Mouse (Mus musculus) Patski (cell line): ENCODE data around the gene Gm12166. TPM values are rescaled to one million over a fixed set of nuclear protein-coding genes. Genes with fewer than 3 reads are reported as not detected.
A peak's percentile ranks its signal among the peaks of the same experiment; 100 is the strongest.
"Not testable (repeated sequence)": the region's sequence is repeated elsewhere in the genome, so short reads cannot be mapped to it uniquely, and the experiment has no call there.

Source experiments
- ATAC-seq: fragments of 100-300 bp; one replicate; pipeline ENCODE4 v1.8.0; 2021
- CTCF ChIA-PET: fragments of 350-600 bp; sonication (Branson Sonifier 250); formaldehyde crosslinking; loops from one replicate; lab custom pipeline; 2022; ENCODE audit warnings: inconsistent platforms; lab: Charles Lee
- POLR2A ChIA-PET: fragments of 350-600 bp; sonication (Branson Sonifier 250); formaldehyde crosslinking; loops from one replicate; lab custom pipeline; 2022; ENCODE audit warnings: antibody characterized with exemption, inconsistent platforms; lab: Charles Lee
- DNase-seq: peaks from one replicate; pipeline ENCODE4 v3.0.0-alpha.2; 2011; ENCODE audit warnings: low read depth, low spot score
- H3K27me3 ChIP-seq: fragments of 371-371 bp; one replicate; pipeline ENCODE4 v1.5.1; 2021
- CTCF ChIP-seq: fragments of 100-300 bp; IDR thresholded peaks from one replicate; pipeline ENCODE4 v1.5.1; 2021
- in situ Hi-C: fragments of 300-500 bp; cut with MboI; formaldehyde crosslinking; loops from 3 replicates; pipeline ENCODE4 v1.11.1; 2018; ENCODE audit warnings: low pct_unique_long_range_greater_than_20kb, mixed read lengths
- polyA plus RNA-seq: library from polyadenylated mRNA; unstranded; gene quantifications from one replicate; pipeline ENCODE4 v1.2.3, GENCODE M21; 2021

The Gm12166 gene
- 9.3 TPM for polyA plus RNA-seq

DNA sequence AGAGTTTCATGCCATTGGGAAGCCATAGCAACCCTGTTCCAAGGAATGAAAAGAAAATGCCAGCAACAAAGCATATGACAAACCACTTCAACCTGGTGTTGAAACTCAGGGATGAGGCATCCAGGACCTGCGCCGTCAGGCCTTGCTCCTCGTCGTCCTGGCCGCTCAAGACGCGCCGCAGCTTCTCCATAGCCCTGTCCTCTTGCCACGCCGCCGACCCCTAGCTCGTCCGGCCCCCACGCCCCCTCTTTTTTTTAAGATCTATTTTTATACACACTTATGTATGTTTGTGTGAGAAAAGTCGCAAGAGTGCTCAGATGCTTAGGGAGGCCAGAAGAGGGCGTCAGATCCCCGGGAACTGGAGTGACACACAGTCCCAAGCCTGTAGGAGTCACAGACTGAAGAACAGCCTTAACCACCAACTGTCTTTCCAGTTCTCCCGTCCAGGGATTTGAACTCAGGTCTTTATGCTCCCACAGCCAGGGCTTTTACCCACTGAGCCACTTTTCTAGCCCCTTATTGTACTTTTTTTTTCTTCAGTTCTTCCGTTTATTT is at the start of gene Gm12166:
TSS of gene Gm12166 (minus strand) at position 217 of the 555 bp plus-strand sequence.
- DNase-seq, H3K27me3 ChIP-seq, POLR2A ChIA-PET, ATAC-seq: not testable (repeated sequence)
- in situ Hi-C loops = loop anchor here (10.0 kb wide), 1 partner anchor 163 kb away; no protein-coding TSS in a partner anchor
- peak; percentile 37 for TF ChIP-seq CTCF
- CTCF ChIA-PET = interaction anchor here (1.1 kb wide), 1 partner anchor 163 kb away, joined by 3 read pairs; no protein-coding TSS in a partner anchor

DNA sequence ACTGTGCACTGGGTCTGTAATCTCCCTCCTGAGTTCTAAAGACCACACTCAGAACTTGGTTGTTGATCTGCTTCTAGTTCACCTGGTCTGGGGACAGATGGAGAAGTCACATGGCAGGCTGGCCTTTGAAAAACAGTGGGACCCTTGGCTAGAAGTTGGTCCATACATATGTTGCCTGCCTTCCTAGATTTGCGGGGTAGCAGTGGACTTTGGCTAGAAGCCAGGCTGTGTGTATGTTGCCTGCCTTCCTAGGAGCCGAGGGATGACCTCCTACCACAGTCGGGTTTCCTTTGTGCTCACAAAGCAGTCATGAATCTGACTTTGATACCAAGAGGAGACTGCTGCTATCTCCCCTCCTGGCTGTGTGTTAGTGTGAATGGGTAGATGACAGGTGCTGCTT is 44.9 kb upstream of the Gm12166 start:
- TF ChIP-seq CTCF = no peak
- in situ Hi-C loops = no loop called here
- POLR2A ChIA-PET = no interaction called here

DNA sequence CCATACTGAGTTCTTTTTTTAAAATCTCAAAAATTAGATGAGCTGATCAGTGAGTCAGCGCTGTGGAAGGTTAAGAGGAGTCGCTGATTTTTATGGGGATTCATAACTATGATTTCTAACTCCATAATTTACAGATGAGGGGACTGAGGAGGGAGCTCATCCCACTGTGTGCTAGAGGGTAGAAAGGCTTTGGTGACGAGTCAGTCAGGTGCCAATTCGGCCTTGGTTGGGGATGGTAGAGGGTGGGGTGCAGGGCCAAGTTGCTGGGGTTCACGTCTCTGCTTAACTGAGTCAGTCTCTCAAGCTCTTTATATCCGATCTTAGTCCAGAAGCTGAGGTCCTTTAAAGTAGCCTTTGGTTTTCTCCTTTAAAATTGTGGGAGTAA is 44.1 kb upstream of the Gm12166 start:
- in situ Hi-C loops = no loop called here
- DNase-seq (no peak), ATAC-seq (no peak)
- no peaks in the 10 kb centered on the region for H3K27me3 ChIP-seq
- ChIA-PET CTCF (no interaction called here), POLR2A (no interaction called here)
- TF ChIP-seq CTCF = no peak

More for the DNA sequence above, 44.9 kb upstream of the Gm12166 start:
- no peak for DNase-seq
- no peaks in the 10 kb centered on the region for H3K27me3 ChIP-seq
- CTCF ChIA-PET = no interaction called here
- ATAC-seq = no peak

DNA sequence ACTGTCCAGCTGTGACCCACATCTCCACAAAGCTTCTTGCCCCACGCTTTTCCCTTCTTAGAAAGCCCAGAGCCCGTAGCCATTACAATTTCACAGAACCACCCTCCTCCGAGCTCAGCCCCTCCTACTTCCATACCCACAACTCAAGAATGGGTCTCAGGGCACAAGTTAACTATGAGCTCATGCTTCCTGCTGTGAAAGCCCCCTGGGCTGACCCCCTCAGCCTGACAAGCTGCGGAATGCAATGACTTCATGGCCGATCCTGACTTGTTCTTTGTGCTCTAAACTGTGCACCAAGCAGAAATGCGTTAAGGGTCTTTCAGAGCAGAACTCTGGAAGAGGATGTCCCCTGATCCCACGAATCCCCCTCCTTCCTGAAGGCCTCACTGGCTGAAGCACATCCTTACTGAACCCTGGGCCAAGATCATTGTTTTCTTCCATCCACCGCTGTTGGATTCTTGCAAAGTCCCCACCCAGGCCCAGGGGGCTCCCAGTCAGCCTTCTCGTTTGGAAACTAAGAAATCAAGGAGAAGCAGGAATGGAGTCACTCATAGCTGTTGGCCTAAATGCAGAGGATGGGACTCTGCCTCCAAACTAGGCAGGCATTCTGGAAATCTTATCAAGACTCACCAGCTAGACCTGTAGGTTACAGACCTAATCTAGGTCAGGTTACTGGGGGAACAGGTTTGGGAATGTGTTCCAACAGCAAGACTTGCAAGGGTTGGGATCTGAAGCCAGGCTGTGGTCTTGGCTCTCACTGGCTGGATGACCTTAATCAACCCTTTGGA is 43.5 kb upstream of the Gm12166 start:
- no peak for TF ChIP-seq CTCF
- ATAC-seq = no peak
- no peaks in the 10 kb centered on the region for H3K27me3 ChIP-seq
- ChIA-PET POLR2A (no interaction called here), CTCF (no interaction called here)
- in situ Hi-C loops = no loop called here
- DNase-seq = no peak

DNA sequence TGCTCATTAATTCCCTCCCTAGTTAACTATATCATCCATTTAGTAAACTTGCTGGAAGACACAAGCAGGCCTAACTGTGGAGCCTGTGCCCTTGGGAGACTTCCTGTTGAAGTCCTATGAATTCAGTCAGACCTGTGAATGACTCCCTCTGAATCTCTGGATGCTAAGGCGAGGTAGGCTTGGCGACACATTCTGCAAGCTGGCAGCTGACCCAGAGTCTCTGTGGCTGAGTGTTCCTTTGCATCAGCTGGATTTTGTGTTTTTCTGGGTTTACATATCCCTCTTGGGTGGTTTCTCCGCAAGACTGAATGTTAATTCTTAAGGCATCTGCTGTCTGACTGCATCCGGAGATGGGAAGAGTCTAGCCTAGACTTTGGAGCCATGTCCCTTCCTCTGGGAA is 40.0 kb upstream of the Gm12166 start:
- in situ Hi-C loops = no loop called here
- CTCF ChIA-PET = no interaction called here
- no peak for DNase-seq
- H3K27me3 ChIP-seq = no peaks in the 10 kb centered on the region
- no peak for TF ChIP-seq CTCF
- POLR2A ChIA-PET = no interaction called here
- ATAC-seq = no peak

DNA sequence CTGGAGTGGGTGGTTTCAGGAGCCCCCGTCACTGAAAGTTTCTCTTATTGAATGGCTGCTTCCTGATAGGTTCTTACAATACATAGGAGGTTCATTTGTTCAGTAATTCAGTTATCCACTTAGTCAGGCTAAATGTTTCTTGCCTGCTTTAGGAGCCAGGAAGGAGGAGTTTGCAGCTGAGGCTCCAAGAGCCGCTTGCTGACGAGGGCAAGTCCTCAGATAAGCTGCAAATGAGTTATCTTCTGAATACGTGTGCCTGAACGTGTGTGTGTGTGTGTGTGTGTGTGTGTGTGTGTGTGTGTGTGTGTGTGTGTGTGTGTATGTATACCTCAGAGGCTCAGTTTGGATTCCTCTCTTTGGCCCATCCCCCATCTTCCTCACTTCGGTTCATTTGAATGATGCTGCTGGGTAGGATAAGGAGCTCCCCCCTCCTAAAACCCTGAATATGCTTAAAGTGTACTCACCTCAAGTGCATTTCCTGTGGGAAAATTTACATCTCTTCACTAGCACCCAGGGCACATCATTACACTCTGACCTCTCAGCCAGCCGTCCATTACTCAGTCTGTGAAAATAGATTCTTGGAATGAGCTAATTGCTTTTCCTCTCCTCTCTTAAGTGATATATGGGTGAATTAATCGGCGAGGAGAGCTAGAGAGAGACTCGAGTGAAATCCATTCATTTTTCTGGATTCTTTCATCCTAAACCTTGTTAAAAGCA is 39.0 kb upstream of the Gm12166 start:
- in situ Hi-C loops = no loop called here
- no peak for DNase-seq
- ATAC-seq = no peak
- ChIA-PET POLR2A (no interaction called here), CTCF (interaction anchor here (1.4 kb wide), 1 partner anchor 125 kb away, joined by 3 read pairs; no protein-coding TSS in a partner anchor)
- no peaks in the 10 kb centered on the region for H3K27me3 ChIP-seq
- no peak for TF ChIP-seq CTCF

DNA sequence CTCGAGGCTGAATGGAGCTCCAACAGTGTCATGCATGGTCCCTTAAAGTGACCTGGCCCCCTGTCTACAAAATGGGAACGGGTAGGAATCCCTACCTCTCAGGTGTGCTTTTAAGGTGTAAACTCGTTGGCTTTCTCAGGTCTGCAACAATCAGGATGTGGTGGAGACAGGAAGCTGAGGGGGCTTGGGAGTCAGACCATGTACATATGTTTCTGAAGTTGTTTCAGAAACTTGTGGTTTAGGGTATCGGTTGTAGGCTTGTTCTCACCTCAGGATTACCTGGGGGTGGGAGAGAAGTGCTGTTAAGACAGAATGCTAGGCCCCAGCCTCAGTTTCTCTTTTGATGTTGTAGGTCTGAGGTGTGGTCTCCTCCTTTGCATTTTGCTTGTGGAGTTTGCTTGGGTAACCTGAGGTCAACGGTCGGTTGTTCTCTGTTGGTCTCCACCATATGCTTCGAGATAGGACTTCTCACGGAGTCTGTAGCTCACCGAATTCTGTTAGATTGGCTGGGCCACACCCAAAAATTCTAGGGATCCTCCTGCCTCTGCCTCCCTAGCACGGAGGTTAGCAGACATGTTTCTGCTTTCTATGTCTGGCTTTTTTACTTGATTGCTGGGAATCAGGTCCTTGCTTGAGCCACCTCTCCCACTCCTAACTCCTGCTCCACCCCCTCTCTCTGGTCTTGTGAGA is 38.1 kb upstream of the Gm12166 start:
- no peaks in the 10 kb centered on the region for H3K27me3 ChIP-seq
- ChIA-PET CTCF (interaction anchor here (1.4 kb wide), 1 partner anchor 126 kb away, joined by 3 read pairs; no protein-coding TSS in a partner anchor), POLR2A (no interaction called here)
- ATAC-seq (no peak), DNase-seq (no peak)
- no peak for TF ChIP-seq CTCF
- in situ Hi-C loops = no loop called here

DNA sequence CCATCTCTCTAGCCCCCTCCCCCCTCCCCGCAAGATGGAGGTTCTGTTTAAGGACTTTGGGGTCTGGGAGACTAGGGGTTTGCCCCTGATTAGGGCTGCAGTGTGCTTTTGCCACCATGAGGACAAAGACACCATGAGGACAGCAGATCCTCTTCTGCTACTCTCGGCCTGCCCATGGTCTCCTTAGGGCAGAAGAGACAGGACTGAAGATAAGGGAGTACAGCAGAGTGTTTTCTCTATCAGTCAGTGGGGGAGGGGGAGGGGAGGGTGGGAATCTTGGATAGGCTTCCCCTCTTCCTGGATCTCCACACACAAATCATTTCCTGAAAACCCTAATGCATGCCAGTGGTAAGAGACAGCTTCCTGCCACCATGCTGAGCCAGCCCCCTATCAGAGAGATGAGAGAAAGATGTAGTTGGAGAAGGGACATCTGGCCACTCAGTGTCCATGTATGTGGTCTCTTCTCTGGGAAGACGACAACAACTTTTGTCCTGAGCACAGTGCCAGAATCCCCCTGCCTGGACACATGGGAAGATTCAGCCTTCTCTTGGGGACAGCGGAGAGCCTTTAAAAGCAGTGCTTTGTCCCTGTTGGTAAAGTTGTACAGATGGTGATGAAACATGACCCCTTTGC is 37.1 kb upstream of the Gm12166 start:
- ATAC-seq (no peak), DNase-seq (no peak)
- no peaks in the 10 kb centered on the region for H3K27me3 ChIP-seq
- TF ChIP-seq CTCF = no peak
- in situ Hi-C loops = no loop called here
- ChIA-PET POLR2A (no interaction called here), CTCF (no interaction called here)

DNA sequence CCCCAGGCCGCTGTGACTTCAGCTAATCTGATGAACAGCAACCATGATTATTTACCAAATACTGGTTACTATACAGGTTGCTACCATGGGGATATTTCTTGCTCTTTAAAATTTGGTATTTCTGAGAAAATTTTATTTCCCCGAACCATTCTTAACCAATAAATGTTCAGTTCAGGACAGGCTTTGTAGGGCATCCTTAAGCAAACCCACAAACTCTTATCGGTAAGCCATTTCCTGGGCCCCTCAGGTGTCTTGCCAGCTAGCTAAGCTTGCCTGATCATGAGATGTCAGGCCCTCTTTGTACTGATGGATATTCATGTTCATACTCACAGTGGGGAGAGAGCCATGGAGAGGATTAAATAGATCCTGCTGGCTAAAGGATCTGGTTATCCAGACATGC is 34.3 kb upstream of the Gm12166 start:
- ATAC-seq = no peak
- H3K27me3 ChIP-seq = no peaks in the 10 kb centered on the region
- POLR2A ChIA-PET = no interaction called here
- TF ChIP-seq CTCF = no peak
- CTCF ChIA-PET = no interaction called here
- in situ Hi-C loops = no loop called here
- no peak for DNase-seq
